Mouse (Mus musculus): ENCODE data around the gene Cdca7l.
"Not testable (repeated sequence)": the region's sequence is repeated elsewhere in the genome, so short reads cannot be mapped to it uniquely, and the experiment has no call there.

Cdca7l gene

GRCm38 (mm10) chr12:117861249-117861648 lies 57.2 kb downstream of the Cdca7l start:
- DNase-seq (ENCODE audit: extremely low spot score, low spot score), result no peak

DNA sequence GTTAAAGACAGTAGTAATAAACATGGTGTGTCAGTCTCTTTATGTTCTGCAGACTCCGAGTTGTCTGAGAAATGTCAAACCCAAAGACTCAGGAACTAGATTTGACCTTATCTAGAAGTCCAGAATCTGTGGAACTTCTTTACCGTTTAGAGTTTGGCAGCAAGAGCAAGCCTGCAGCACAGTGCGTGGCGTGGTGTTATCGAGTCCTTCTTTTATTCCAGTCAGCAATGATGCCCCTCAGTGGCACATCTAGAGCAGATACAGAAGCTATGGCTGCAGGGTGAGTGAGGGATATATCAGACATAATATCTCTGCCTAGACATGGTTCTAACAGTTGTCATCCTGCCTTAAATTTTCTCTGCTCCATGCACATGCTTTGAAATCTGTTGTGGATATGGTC lies 58.6 kb downstream of the Cdca7l start:
- DNase-seq (ENCODE audit: extremely low spot score, low spot score), result no peak

- DNase-seq (ENCODE audit: extremely low spot score, low spot score), result no peak
Measured at GRCm38 (mm10) chr12:117867708-117868564, 63.8 kb downstream of the Cdca7l start.

- no peak for DNase-seq (ENCODE audit: extremely low spot score, low spot score)
Measured at GRCm38 (mm10) chr12:117872265-117872664, 68.2 kb downstream of the Cdca7l start.

GRCm38 (mm10) chr12:117878341-117878740 lies 74.3 kb downstream of the Cdca7l start:
- DNase-seq (ENCODE audit: extremely low spot score, low spot score), result no peak

DNA sequence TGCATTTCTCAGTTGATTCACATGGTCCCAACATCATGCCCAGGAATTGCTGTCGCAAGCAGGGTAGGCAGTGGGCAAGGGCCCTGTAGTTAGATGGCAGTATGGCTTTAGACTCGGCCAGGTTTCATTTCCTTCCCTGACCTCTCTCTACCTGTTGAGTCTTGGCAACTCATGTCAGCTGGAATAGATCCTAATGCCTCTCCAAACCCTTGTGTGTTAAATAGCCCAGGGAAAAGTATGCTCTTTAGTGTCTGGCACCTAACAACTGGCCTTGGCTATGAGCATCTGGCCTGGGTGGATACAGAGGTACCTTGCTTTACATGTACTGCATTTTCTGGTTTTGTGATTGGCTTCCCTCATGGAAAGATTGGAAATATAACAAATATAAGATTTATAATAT lies 80.5 kb downstream of the Cdca7l start:
- DNase-seq (ENCODE audit: extremely low spot score, low spot score), result no peak

GRCm38 (mm10) chr12:117887422-117887821 lies 83.3 kb downstream of the Cdca7l start:
- DNase-seq (ENCODE audit: extremely low spot score, low spot score), result no peak

DNA sequence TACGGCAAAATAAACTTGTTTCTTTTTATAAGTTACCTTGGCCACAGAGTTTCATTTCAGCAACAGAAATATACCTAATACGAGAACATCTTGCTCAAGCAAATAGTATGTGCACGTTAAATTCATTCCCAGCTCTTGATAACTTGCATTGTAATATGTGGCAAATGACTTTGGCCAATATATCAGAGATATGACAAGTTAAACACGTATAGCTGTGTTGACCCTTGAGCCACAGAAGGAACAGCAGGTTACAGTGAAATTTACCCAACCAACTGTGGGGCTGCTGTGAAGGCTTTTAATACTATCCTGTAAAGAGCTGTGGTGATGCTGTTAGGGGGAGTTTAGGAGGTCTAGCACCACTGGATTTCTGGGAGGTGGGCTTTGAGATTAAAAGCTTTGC lies 96.7 kb downstream of the Cdca7l start:
- not testable (repeated sequence) for DNase-seq (ENCODE audit: extremely low spot score, low spot score)

DNA sequence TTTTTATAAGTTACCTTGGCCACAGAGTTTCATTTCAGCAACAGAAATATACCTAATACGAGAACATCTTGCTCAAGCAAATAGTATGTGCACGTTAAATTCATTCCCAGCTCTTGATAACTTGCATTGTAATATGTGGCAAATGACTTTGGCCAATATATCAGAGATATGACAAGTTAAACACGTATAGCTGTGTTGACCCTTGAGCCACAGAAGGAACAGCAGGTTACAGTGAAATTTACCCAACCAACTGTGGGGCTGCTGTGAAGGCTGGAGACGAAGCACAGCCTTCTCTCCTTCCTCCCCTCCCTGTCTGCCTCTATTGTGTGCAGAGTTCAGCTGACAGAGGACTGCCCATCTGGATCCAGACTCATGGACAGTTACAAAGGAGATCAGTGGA lies 97.3 kb downstream of the Cdca7l start:
- DNase-seq (ENCODE audit: extremely low spot score, low spot score), result not testable (repeated sequence)

GRCm38 (mm10) chr12:117903671-117904070 lies 99.6 kb downstream of the Cdca7l start:
- DNase-seq (ENCODE audit: extremely low spot score, low spot score), result no peak

DNA sequence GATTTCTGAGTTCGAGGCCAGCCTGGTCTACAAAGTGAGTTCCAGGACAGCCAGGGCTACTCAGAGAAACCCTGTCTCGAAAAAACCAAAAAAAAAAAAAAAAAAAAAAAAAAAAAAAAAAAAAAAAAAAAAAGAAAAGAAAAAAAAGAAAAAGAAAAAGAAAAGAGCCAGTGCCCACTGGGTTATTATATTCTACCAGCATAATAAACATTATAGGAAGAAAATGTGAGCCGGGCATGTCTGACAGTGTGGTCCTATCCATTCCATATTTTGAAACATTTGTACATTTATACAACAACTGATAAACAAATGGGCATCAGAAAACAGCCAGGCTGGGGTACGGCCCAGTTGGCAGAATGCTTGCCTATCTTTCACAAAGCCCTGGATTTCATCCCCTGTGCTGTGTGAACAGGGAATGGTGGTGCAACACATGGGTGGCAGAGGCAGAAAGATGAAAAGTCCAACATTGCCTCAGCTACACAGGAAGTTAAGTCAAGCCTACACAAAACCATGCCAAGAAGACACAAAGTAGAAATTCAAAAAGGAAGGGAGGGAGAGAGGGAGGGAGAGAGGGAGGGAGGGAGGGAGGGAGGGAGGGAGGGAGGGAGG lies 101.2 kb downstream of the Cdca7l start:
- not testable (repeated sequence) for DNase-seq (ENCODE audit: extremely low spot score, low spot score)

DNA sequence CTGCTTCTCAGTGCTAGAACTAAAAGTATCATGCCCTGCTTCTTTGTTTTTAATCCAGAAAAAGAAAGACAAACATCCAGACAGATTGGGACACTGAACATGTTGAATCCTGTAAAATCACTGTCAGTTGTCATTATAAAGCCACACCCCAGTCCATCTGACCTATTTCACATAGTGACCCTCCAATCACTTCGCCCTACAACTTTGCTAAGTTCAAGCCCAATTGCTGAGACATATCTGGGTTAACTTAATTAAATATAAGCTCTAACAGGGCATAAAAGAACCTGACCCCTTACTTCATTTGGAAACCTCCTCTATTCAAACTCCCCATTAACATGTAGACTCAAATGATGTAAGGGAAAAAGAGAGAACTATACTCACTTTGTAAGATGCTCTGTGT lies 107.3 kb downstream of the Cdca7l start:
- no peak for DNase-seq (ENCODE audit: extremely low spot score, low spot score)

DNA sequence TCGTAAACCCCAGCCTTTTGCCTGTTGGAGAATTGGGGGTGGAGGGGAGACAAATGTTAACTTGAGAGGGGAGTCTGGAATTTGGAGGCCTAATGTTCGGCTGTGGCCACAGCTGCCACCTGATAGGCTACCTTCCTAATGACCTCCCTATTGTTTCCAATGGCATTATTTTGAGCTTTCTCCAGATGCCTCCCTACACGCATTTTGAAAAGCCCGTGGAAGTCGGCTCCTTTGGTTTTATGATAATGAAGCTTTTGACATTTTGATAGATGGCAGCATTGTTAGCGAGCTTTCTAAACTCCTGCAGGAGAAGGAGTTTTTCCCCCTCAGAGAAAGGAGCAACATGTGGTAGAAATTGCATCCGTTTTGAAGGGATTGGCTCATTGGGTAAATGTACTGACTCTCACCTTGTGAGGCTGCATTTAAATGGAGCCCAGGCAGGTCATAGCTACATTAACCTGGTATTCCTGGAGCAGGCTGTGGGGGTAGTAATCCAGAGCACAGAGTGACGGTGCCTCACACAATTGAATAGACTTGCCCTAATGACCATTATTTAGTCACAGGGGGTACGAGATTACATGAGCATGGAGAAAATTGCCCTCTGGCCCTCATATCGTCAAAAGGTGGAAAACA lies 110.6 kb downstream of the Cdca7l start:
- no peak for DNase-seq (ENCODE audit: extremely low spot score, low spot score)

- peak; percentile 16 for DNase-seq (ENCODE audit: extremely low spot score, low spot score)
Measured at GRCm38 (mm10) chr12:117915826-117916588, 111.9 kb downstream of the Cdca7l start.
